Mouse (Mus musculus): ENCODE data around the gene Fbln1.
A peak's percentile ranks its signal among the peaks of the same experiment; 100 is the strongest.

Fbln1 gene

DNA sequence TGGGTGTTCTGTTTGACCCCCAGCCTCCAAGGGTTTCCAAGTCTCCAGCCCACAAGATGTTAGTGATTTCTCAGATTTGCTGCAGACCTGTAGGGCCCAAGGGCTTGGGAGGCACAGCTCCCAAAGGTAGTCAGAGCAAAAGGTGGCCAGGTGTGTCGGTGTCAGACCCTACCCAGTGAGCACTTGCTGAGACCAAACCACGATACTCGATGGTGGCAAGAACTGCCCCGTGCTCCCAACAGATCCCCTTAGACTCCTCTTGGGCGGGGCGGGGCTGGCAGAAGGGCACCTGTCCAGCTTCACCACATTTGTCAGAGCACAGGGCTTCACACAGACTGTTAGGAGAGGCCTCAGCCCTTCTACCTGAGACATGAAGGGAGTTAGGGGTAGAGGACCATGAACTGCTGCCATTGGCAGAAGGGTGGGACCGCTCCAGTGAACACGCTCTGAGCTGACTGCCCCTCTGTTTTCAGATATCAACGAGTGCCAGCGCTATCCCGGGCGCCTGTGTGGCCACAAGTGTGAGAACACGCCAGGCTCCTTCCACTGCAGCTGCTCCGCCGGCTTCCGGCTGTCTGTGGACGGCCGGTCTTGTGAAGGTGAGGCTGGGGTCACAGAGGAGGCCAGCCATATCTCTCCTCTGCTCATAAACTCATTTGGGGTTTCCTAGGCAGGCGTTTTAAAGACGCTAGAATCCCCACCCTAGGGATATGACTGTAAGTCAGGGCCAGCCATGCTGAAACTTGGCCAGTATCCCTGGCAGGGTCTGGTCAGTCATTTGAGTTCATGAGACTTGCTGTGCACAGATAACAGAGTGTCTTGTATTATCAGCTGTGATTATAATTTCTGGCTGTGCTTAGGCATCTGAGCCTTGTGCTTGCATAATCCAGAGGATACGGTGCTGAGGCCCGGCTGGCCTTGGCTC is 33.3 kb downstream of the Fbln1 start:
- DNase-seq, result no peak

DNA sequence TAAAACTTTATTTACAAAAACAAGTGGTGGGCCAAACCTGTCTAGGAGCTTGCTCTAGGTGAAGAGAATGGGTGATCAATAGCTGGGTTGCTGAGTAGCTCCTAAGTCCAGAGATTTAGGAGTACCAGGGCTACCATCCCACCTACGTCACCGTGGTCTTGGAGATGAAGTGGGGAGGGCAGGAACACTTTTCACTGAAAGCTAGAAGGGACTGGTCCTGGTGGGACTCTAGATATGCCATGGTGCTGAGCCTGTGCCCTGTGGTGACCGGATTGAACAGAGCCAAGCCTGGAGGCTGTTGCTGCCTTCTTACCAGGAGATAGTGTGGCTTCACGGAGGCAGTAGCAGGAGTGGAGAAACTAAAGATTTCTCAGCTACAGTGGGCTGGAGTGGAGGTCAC is 34.3 kb downstream of the Fbln1 start:
- no peak for DNase-seq

DNA sequence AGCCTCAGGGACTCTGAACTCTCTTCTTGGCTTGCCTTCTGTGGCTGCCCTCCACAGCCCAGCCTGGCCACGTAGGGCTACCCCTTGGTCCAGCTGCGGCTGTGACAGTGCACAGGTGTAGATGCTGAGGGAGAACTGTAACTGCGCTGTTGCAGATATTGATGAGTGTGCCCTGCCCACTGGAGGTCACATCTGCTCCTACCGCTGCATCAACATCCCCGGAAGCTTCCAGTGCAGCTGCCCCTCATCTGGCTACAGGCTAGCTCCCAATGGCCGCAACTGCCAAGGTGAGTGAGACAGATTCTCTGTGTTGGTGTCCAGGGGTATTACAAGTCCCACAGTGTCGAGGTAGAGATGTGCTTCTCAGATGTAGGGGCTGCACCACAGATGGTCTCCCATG is 36.1 kb downstream of the Fbln1 start:
- no peak for DNase-seq

DNA sequence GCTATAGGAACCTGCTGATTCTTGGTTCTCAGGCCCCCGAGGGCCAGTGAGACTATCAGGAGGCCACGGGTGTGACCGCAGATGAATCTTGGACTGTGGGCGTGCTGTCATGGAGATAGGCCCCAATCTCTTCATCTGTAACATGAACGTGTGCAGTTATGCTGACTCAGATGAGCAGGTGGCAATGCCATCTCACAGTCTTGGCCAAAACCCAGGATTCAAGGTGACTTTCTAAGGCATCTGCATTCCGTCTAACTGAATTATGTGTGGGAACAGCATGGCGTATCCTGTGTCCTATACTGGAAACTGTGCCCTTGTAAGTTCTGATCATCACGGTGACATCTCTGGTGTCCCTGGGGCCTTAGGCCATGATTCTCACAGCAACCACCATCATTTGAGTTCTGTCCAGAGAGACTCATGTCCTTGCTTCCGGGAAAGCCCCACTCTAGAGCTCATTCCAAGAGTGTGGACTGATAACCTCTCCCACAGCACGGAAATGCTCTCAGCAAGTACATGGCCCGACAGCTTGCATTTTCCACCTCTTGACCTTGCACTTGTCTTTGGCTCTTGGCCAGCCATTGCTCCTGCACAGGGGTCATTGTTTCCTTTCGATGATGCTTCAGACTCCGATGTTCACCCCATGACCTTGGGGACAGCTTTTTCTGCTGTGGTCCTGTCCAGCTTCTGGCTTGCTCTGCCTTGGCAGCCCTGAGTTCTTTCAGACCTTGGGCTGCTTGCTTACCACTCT is 38.8 kb downstream of the Fbln1 start:
- DNase-seq, result no peak

DNA sequence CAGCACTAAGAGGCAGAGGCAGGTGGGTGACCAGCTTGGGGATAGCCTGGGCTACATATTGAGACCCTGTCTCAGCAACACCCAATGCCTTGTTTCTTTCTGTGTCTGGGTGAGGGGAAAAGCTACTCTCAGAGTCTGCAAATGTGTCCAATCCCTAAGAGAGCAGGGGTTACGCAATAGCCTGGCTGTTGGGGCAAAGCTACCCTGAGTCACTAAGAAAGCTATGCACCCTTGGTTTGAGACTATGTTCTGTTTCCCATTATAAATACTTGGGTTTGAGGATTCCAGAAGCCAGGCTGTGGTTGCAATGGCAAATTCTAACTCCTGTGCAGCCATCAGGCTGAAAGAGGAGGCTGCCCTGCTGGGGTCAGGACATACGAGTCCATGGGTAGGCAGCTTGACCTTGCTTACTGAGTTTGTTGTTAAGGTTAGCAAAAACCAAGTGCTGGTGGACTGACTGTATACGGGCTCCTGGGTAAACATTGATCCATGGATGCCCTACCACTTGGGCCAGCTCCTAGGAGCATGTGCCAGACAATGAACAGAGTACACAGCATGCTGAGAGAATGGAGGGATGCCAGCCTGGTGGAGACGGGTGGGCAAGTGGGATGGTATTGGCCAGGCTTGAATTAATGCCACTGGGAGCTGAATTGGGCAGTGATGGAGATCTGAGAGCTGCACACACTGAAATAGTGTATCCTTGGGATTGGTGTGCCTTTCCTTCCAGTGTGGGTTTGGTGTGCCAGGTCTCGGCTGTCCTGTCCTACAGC is 39.7 kb downstream of the Fbln1 start:
- no peak for DNase-seq

DNA sequence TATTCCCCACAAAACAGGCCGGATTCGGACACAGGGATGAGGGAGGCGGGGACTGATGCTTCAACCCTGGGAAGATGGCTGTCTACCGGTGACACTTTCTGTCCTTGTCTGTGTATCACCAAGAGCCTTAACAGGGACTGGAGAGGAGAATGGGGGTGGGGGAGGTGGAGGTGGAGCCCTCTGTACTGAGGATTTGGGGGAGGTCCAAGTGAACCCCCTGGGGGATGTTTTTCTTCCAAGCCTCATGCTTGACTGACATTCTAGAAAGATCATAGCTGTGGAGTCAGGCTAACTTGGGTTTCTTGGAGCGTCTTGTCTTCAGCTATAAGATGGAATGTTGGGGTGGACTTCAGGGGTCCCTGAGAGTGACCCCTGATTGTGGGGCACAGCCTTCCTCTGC is 40.3 kb downstream of the Fbln1 start:
- DNase-seq, result no peak

DNA sequence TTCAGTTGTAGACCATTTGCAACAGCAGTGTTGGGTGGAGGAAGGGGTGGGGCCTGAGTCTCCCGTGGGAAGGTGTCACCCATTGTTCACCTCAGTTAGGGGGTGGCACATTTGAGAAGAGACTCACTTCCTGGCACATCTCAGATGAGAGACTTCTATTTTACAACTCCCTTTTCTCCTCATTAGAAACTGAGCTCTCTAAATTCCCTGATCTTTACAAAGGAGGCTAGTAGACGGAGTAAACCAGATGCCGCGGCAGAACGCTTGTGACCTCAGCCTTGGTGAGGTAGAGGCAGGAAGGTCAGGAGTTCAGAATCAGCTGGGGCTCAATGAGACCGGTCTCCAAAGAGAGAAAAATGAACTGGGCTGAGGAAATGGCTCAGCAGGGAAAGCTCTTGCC is 41.2 kb downstream of the Fbln1 start:
- DNase-seq, result no peak

DNA sequence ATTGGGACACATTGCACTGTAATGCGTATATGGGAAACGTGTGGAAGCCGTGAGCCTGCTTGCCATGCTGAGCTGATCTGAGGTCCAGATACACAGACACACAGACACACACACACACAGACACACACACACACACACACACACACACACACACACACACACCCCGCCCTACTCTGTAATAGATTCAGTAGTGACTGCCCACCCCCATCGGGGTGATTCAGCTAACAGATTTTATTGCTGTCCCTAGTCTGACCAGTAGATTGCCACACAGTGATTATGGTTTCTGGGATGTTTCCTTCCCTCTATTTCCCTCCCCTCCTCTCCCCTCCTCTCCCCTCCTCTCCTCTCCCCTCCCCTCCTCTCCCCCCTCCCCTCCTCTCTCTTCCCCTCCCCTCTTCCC is 42.6 kb downstream of the Fbln1 start:
- no peak for DNase-seq

DNA sequence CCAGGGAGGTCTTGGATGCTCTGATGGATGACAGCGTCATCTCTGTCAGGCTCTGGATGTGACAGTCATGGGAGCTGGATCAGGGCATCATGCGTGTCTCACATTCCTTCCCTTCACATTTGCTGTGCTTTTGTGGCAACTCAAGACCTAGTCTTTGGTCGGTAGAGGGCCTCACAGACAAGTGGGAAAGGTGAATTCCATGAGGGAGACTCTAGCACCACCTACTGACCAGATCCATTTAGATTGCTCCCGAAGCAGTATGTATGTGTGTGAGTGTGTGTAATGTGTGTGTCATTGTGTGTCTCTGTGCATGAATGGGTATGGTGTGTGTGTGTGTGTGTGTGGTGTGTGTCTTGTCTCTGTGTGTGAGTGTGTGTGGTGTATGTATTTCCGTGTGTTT is 43.5 kb downstream of the Fbln1 start:
- DNase-seq, result peak in 1 of 2 experiments; percentile 49

DNA sequence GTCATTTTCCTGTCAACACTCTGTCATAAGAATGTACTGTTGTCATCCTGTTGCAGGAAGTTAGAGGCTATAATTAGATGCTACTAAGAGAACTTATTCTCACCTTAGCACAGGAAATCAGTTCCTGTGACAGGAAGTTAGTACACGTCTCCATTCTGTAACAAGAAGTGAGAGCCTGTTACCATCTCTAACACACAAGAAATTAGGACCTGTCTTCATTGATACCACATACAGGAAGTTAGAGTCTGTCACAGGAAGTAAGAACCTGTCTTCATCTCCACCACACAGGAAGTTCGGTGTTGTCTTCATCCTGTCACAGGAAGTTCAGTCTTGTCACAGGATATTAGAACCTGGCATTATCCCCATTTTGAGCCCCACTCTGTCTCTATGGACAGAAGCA is 44.7 kb downstream of the Fbln1 start:
- no peak for DNase-seq

DNA sequence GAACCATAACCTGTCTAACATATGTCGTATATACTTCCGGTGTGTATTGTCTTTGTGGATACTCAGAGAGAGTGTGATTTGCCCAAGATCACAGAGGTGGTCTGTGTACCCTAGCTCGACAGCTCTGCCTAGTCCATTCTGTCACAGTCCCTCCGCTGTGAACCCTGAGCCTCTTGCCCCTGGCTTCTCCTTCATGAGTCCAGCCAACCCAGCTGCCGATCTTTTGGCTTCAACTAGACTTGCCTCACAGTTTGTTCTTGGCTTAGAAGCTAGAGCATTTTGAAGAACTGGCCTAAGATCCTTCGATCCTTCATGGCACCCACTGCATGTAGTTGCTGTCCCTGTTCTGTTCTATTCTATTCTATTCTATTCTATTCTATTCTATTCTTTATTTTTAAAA is 46.7 kb downstream of the Fbln1 start:
- no peak for DNase-seq

DNA sequence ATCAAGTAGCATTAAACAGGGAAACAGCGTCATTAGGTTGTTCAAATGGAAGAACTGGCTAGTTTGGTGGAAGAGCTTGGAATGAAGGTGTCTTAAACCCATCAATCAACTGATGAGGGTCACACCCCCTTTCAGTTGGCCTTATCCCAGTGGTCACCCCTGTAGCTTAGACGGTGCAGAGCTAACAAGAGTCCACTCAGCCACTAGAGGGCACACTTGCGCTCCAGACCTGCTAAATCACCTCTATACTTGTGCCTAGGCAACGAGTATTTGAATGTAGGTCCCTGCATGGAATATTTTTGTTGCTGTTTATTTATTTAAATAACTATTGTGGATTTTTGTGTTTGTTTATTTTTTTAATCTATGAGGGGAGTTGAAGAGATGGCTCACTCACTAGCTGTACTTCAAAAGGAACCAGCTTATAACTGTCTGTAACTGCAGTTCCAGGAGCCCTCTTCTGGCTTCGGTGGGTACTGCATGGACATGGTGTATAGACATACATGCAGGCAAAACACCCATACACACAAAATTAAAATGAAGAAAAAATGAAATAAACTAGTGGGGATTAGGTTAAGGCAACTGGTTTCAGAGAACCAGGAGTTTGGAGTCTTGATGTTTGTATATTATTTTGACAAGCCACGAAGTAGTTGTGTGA is 52.2 kb downstream of the Fbln1 start:
- DNase-seq, result peak; percentile 17 to 23

DNA sequence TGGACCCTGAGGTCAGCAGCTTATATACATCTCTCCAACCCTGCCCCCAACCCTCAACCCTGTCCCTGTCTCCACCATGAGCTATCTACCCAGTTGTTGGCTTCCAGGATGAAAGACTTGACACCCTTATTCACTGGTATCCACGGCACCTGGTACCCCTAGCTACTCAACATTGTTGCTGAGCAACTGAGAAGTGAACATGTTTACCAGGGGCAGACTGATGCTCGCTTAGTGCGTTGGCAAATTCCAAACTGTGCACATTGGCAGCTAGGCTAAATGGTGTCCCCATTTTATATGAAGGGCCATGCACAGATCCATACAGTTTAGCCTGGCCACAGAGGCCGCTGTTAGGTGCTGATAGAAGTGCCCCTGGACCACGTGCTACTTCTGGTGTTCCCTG is 57.1 kb downstream of the Fbln1 start:
- DNase-seq, result no peak

DNA sequence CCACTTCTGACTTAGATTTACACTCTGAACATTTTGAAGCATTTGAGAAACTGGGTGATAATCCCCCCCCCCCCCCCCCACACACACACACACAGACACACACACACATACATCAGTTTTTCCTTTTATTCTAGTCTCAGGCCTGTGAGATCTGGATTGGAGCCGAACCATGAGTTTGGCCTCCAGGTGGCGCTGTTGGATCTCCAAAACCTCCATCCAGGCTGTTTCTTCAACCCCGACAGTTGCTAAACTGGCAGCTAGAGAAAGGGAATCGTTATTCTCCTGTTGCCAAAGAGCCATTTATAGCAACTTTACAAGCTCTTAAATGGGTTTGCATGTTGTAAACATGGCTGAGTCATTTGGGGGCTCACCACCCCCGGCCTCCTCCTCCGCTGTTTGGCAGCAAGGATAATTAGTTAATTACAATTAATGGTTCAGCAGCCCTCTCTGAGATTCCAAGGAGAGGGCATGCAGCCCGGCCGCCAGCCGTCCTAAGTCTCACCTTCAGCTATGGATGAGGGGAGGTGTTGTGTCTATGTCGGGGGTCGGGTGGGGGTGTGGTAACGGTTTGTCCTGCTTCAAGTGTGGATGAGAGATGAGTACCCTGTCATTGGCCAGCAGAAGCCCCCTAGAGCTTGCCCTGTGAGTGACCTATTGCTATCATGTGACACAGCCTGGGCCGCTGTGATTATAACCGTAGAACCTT is 61.1 kb downstream of the Fbln1 start:
- peak; percentile 83 to 89 for DNase-seq

DNA sequence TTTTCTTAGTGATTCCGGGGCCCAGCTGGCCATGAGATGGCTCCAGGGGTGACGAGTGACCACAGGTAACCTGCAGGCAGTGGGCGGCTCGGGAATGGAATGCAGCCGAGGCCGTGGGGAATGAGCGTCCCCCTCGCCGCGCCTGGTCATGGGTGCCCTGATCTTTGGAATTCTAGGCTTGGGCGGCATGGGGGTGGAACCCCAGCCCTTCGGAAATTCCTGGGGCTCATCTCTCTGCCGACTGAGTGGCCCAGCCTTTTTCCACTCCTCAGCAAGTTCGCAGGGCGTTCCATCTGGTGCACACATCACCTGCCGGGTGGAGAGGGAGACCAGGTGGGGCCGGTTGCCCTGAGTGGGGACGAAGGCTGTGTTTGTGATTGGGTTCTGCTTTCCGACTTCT is 62.1 kb downstream of the Fbln1 start:
- DNase-seq, result no peak

DNA sequence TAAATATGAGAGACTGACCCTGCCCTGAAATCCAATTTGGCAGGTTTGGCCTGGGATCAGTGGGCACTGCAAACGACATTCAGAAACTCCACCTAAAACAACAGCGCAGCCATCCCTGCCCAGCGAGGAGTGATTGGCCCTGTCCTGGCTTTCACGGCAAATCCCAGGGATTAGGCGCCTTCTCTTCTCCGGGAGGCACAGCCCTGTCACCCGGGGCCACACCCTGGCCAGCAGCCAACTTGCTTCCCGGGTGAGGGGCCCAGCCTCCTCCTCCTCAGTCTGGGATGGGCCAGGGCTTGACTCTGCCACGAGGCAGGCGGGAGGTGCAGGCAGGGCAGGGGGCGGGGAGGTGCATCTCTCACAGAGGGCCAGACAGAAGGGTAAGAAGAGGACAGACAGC is 67.2 kb downstream of the Fbln1 start:
- no peak for DNase-seq

DNA sequence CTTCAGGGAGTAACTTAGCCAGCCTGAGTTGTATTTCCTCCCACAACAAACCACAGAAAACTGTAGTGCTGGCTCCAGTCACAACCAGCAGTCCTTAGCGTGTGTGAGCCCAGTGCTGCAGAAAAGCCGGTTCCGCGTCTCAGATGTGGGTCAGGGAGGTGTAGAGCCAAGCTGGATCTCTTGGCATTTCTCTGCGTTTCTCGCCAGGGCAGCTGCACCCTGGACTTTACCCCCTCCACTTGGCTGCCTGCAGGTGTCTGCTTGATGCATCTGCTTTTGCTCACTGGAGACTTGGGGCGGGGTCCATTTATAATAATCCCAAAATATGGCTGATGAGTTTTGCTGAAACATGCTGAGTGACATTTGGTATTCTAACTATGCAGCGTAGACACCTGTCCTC is 71.5 kb downstream of the Fbln1 start:
- no peak for DNase-seq

DNA sequence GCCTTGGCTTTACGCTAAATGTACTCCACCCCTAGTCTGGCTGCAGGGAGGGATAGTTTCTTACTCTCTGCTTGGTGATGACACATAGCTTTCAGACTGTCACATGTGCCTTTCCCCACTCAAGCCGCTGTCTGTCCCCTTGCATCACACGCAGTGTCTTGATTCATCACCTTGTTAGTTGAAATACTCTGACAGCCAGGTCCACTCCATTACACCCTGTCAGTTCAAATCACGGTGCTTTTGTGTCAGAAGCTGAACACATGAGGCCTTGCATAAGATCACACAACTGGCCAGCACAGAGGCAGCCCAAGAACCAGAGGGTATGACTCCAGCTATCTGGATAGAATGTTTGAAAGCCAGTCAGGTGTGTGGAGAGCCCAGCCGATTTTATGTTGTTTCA is 73.2 kb downstream of the Fbln1 start:
- no peak for DNase-seq

DNA sequence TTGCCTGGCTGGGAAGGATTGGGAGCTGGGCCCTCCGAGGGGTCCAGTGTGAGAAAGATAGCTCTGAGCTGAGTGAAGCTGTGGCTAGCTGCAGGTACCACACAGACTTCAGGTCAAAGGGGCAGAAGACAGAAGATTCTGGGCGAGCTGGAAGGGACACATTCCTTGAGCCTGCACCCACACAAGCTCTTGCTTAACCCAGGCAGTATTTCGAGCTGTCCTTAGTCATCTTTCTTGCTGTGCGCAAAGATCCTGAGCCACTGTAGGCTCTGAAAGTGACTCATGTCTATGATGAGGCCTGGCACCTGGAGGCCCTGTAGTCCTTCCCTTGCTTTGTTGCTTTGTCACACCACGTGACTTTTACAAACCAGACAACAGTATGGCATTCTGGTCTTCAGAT is 76.3 kb downstream of the Fbln1 start:
- DNase-seq, result no peak

DNA sequence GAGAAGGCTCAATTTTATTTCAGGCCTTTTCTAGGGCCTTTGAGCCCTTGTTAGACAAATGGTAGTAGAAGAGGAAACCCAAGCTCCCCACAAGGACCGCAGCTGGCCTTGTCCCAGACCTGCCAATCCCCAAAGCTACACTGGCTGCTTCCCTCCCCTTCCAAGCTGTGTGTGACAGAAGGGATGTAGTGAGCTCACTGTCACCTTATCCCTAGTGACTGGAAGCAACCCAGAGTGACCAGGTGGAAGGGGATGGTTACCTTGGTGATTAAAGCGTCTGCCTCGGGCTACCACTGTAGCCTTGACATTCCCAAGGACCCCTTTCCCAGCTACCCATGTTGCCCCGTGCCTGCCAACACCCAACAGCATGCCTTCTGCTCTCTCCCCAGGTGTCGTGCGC is 78.9 kb downstream of the Fbln1 start:
- no peak for DNase-seq

DNA sequence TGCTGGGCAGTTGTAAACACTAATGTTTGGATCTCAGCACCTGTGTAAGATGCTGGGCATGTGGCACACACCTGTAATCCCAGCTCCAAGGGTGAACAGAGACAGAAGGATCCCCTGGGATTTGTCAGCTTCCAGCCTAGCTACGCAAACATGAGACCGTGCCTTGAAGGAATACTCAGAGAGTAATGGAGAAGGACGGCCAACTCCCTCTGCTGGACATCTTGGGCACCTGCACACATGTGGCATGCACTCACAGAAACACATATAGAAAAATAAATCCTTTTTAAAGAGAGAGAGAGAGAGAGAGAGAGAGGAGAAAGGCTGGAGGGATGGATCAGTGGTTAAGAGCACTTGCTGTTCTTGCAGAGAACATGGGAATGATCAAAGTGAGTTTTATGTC is 88.9 kb downstream of the Fbln1 start:
- DNase-seq, result no peak

DNA sequence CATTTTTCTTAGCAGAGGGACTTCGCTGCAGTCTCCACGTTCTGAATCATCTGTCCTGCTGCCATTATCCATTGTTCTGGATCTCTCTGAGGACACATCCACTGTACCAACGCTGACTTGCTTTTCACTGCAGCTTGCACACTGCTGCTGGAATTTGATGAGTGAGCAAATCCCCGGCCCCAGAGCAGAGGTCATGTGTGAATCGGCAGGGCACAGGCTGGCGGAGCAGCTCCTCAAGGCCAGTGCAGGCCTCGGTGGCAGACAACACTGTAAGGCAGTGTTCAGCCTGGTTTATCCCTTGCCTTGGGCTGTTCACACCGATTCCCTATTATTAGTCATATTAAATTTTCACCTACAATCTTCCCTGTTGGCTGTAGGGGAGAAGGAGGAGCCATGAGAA is 89.8 kb downstream of the Fbln1 start:
- no peak for DNase-seq
